Mouse (Mus musculus) erythroblast, adult 5-6 weeks (primary cell): ENCODE data around the gene Rbms3. TPM values are rescaled to one million over a fixed set of nuclear protein-coding genes. Genes with fewer than 3 reads are reported as not detected.

Experiments used
- ATAC-seq: replicated peaks from 2 replicates; pipeline ENCODE4 v1.8.0; 2016; ENCODE audit warnings: moderate number of reproducible peaks, mild to moderate bottlenecking, moderate TSS enrichment, inconsistent platforms; ENCODE audit not compliant: poor library complexity, low FRiP score, severe bottlenecking
- total RNA-seq, 2 experiments: library from RNA; stranded (forward) in 1 of 2; stranded (reverse) in 1 of 2; fragments of 150-400 nt in 1 of 2; fragments of 200-764, 138-1000 nt in 1 of 2; gene quantifications; 2 replicates each; pipeline versions ENCODE4 v1.2.3 to v1.2.4; 2015 to 2017; ENCODE audit warnings: low replicate concordance in 2 of 2

The Rbms3 gene
- total RNA-seq, 2 experiments from 2014 or later: not detected

GRCm38 (mm10) chr9:117210344-117210743, 419.4 kb downstream of the Rbms3 start:
- no peak for ATAC-seq

DNA sequence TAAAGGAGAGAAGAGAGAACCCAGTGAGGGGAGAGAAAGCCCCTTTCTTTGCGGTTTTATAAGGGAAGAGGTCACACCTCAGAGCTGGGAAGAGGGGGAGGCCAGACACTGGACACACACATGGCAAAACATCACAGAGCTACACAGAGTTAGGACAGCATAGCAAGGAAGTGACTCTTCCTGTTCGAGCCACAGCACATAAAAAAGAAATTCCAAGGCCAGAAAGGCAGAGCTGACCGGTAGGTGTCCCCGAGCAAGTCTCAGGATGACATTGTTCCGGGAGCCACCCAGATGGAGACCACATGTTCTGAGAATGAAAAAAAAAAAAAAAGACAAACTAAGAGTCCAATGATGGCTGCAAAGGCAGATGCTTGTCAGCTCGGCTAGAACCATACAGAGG, 424.3 kb downstream of the Rbms3 start:
- no peak for ATAC-seq

GRCm38 (mm10) chr9:117200067-117200658, 429.6 kb downstream of the Rbms3 start:
- ATAC-seq: no peak

- ATAC-seq: no peak
These were observed 432.2 kb downstream of the Rbms3 start for GRCm38 (mm10) chr9:117197531-117197930.

DNA sequence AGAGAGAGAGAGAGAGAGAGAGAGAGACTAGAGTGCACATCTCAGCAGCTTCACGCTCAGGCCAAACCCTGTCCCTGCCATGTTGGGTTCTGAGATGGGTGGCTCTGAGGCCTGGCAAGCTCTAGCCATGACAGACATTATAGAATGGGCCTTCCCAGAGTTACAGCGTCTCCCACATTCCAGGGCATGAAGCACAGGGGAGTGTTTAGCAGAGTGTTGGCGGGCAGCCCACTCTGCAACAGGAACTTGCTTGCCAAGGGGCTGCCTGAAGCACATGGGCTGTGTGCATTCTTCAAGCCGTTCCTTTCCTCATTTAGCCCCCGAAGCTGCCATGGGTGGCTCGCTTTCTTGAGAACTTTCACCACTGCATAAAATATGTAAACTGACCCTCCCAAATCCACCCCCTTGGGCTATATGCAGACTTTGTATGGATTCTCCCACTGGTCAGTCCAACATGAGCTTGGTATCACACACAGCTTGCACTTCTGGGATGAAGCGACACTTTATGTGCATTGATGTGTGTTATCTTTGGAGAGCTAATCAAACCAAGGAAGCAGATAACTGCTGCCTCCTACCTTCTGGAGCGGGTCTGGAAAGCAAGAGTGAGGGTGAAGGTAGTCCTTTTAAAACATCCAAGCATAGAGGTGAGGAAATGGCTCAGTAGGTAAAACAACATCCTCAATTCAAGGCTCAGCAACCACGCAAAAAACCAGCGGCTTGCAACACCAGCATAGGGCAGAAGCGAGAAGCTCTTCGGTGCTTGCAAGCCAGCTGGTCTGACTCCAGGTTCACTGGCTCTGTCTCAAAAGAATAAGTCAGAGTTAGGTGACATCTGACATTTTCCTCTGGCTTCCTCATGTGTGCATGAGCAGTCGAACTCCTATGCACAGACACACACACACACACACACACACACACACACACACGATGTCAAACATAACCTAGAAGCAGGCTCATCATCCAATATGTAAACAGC, 436.9 kb downstream of the Rbms3 start:
- ATAC-seq: no peak

DNA sequence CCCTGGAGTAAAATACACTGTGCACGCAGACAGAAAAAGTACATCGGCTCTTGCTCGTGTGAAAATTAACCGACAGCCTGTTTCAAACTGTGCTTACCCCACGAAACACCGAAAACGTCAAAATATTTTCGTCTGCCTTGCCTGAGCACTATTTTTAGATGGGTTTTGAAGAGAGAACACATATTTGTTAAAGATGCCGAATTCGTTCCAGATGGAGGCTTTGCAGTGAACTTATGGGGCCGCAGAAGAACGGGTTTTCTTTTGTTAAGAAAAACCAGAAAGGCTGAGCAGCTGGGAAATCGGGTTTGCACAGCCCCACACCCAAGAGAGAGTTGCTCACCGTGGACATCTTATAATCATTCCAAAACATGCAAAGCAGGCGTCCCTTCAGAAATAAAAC, 437.6 kb downstream of the Rbms3 start:
- no peak for ATAC-seq

- ATAC-seq: no peak
These were observed 441.3 kb downstream of the Rbms3 start for GRCm38 (mm10) chr9:117188406-117188805.

DNA sequence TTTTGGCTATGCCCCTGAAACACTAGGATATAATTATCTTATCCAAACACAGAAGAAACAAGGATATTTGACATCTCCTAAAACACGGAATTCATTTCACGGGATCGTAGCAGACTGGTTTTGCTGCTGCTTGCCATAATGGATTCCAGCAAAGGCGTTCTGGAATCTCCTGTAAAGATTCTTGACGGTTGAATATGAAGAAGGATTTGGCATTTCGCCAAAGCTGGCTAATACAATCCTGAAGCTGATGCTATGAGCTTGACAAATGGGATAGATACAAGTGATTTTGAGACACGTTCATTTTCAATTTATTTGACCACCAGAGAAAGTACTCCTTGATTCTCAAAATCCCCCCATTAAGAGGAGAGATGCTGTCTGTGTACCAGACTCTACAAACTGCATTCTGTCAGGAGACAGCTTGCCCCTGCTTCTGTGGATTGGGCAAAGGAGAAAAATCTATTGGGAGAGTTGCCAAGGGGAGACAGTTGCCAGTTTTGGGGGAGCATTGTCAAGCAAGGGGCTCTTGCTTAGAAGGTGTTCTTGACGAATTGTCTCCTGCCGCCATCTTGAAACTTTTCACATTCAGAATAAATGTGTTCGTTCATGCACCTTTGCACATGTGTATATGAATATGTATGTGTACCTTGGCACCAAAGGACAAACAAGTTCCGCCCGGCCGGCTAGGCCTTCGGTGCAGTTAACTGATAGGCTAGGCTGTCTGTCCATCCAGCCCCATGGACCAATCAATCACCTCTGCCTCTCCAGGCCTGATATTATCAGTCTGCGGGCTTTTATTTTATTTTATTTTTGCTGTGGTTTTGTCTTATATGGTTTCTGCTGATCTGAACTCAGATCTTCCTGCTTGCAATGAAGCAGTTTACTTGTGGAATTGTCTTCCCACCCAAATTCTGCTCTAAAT, 442.3 kb downstream of the Rbms3 start:
- ATAC-seq: no peak

GRCm38 (mm10) chr9:117180658-117181057, 449.1 kb downstream of the Rbms3 start:
- no peak for ATAC-seq

DNA sequence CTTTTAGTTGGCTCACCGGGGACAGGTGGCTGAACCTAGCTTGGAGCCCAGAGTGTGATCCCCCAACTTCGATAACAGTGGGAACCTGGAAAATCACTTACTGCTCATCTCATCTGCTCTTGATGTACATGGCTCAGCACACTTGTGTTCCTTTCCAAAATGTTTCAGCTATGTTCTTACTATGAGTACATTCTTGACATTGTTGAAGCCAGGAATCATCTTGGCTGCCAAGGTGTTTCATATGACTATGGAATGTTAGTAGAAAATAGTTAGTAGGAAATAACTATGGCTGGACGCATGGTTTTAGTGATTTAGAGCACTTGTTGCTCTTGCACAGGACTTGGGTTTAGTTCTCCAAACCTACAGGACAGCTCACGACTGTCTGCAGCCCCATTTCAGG, 451.3 kb downstream of the Rbms3 start:
- ATAC-seq: no peak

GRCm38 (mm10) chr9:117172526-117172925, 457.2 kb downstream of the Rbms3 start:
- ATAC-seq: no peak

DNA sequence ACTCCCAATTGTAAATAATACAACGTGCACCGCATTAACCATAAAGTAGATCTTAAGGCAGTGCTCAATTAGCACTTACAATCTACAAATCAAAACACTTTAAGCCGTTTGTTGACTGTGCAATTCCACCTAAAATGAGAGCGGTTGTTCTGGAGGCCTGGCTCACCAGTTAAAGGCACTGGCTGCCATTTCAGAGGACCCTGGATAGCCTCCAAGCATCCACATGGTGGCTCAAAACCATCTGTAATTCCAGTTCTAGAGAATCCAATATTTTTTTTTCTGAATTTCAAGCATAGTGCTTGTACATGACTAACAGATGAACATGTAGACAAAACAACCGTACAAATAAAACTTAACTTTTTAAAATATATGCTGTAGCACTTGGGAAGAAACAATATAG, 460.5 kb downstream of the Rbms3 start:
- no peak for ATAC-seq

GRCm38 (mm10) chr9:117163143-117163542, 466.6 kb downstream of the Rbms3 start:
- no peak for ATAC-seq

GRCm38 (mm10) chr9:117161150-117161549, 468.6 kb downstream of the Rbms3 start:
- ATAC-seq: no peak

DNA sequence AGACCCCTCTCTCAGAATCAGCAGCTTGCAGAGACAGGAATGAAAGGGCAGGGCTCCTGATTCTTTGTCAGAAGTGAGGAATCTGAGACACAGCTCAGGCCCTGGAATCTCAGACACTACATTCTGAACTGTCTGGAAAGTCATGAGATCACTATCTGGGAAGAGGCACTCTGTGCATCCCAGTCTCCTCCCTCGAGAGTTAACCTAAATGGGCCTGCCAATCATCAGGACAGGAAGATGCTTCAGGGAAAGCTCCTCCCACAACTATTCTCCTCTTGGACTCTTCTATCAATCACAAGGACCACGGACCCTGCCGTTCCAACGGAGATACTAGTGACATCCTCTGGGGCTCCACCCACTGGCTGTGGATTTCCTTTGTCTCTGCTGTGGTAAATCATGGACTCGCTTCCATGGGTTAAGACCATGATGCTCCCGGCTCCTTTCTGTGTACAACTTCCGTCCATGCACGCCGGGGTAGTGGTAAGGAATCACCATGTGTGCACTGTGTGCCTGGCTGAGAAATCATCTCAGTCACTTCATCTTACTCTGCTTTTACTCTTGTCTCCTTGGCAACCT, 473.3 kb downstream of the Rbms3 start:
- no peak for ATAC-seq

GRCm38 (mm10) chr9:117154590-117154989, 475.1 kb downstream of the Rbms3 start:
- no peak for ATAC-seq

DNA sequence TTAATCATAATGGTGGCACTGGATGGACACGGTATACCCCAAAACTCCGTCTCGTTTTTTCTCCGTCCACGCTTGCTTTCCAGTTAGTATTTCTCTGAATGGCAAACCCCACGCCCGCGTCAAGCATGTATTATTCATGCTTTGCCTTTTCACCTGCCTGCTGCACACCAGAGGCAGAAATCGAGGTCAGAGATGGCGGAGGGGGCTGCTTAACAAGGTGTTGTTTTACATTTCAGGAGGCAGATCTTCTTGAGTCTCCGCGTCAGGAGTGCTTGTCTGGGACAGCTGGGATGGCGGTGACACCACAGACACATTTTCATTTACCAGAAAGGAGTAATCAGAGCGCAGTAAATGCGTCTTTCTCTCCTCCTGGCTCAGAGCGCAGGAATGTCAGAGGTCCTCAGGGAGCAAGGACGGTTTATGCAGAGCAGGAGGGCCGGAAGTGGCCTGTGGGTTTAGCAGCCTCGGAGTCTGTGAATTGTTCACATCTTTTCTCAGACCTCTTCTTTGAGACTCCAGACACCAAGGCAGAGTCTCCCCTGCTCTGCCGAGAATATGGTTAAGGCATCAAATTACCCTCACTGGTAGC, 475.9 kb downstream of the Rbms3 start:
- ATAC-seq: no peak

- ATAC-seq: no peak
These were observed 477.8 kb downstream of the Rbms3 start for GRCm38 (mm10) chr9:117151951-117152350.

DNA sequence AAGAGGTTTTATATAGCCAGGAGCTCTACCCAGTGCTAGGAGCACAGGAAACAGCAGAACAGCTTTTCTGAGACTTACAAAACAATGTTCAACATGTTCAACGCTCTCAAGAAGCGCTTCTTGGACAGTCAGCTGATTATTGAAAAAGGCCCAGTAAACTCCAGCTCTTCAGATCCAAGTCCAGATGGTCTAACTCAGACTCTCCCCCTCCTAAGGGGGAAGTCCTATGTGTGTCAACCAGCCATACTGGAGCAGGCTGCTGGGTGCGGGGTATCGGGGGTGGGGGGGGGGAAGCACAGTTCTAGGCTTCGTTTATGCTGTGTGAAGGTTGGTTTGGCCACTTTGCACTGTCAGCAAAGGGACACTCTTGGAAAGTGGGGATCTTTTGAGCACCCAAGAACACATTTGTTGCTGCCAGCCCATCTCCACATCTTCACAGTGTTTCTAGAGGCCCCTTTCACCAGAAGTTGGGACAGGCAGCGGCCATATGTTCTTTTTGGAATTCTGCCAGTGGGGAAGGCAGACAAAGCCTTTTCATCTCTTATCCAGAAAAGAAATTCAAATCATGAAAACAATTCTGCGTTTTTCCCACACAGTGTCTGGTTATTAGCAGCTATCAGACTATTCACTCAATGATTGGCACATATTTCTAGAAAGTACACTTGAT, 485.5 kb downstream of the Rbms3 start:
- no peak for ATAC-seq
